In the genomic region with DNA sequence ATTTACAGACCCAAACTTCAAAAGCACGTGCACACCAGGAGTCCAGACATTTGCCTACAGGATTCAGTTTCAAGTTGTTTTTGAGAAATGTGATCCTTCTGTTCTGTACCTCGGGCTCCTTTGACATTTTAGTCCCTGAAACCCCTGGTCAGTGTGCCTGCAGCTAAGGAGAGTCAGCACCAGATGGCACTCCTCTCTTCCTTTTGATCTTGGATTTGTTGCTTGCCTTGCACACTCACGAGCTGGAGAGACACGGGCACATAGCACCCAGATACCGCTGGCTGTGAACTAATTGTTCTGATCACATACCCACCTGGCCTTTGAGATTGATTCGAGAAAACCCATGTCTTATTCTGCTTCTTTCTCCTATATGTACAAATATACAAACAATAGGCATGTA, we compare ENCODE assay signal across 8 mouse cellular contexts.
DNase-seq lines count a peak whose midpoint lies in the region.

No protein-coding gene starts in this region.

- DNase-seq in heart, adult 8-10 months (ENCODE audit: low spot score) = peak; percentile 9
- no peak for DNase-seq in heart, adult 11 months
- DNase-seq in cerebellum, adult 8-10 months = peak; percentile 6
- DNase-seq in frontal cortex, postnatal 36 days (ENCODE audit: low spot score in 2 of 2) = peak; percentile 34 to 70
- DNase-seq in kidney, postnatal 4 days = peak; percentile 30 to 33
- DNase-seq in lung, postnatal 10 days = peak; percentile 47
- peak; percentile 9 for DNase-seq in right cerebral cortex, postnatal 14 days
- no peak for DNase-seq in c-Kit-positive CD71-positive TER-119-positive erythroid progenitor cells, embryonic 14.5 days (ENCODE audit: low spot score)

Comparison
In these comparisons a context has a peak if more than half of its experiments do, and no peak if none do; other contexts are left out.
1. DNase-seq: peak in heart, adult 8-10 months (single experiment), cerebellum, adult 8-10 months (single experiment), frontal cortex, postnatal 36 days (2 of 2), kidney, postnatal 4 days (2 of 2), lung, postnatal 10 days (single experiment) and right cerebral cortex, postnatal 14 days (single experiment); none in heart, adult 11 months (single experiment) and c-Kit-positive CD71-positive TER-119-positive erythroid progenitor cells, embryonic 14.5 days (single experiment).